Mouse (Mus musculus) telencephalon, adult 2 months (tissue): ENCODE data around the gene Plxna4.
A peak's percentile ranks its signal among the peaks of the same experiment; 100 is the strongest.
"Not testable (repeated sequence)": the region's sequence is repeated elsewhere in the genome, so short reads cannot be mapped to it uniquely, and the experiment has no call there.

Experiments
- DNase-seq: peaks from one replicate; pipeline ENCODE4 v3.0.0-alpha.2; 2011; ENCODE audit warnings: low read depth, low spot score

Gene Plxna4

GRCm38 (mm10) chr6:32540155-32540554, 47.8 kb downstream of the Plxna4 start:
- no peak for DNase-seq

GRCm38 (mm10) chr6:32533962-32534740, 53.8 kb downstream of the Plxna4 start:
- DNase-seq: no peak

- DNase-seq: no peak
Observed at GRCm38 (mm10) chr6:32528081-32528570, 59.9 kb downstream of the Plxna4 start.

- DNase-seq: no peak
Observed at GRCm38 (mm10) chr6:32527518-32527917, 60.5 kb downstream of the Plxna4 start.

- no peak for DNase-seq
Observed at GRCm38 (mm10) chr6:32526762-32527161, 61.2 kb downstream of the Plxna4 start.

- DNase-seq: no peak
Observed at GRCm38 (mm10) chr6:32520097-32520496, 67.9 kb downstream of the Plxna4 start.

- DNase-seq: no peak
Observed at GRCm38 (mm10) chr6:32518617-32519016, 69.4 kb downstream of the Plxna4 start.

GRCm38 (mm10) chr6:32514096-32514495, 73.9 kb downstream of the Plxna4 start:
- DNase-seq: no peak

- no peak for DNase-seq
Observed at GRCm38 (mm10) chr6:32512010-32512409, 76.0 kb downstream of the Plxna4 start.

- DNase-seq: no peak
Observed at GRCm38 (mm10) chr6:32510924-32511323, 77.1 kb downstream of the Plxna4 start.

- DNase-seq: no peak
Observed at GRCm38 (mm10) chr6:32510491-32510890, 77.5 kb downstream of the Plxna4 start.

- no peak for DNase-seq
Observed at GRCm38 (mm10) chr6:32509046-32509445, 78.9 kb downstream of the Plxna4 start.

- DNase-seq: no peak
Observed at GRCm38 (mm10) chr6:32504963-32505362, 83.0 kb downstream of the Plxna4 start.

GRCm38 (mm10) chr6:32501186-32501585, 86.8 kb downstream of the Plxna4 start:
- not testable (repeated sequence) for DNase-seq

GRCm38 (mm10) chr6:32498106-32498505, 89.9 kb downstream of the Plxna4 start:
- no peak for DNase-seq

GRCm38 (mm10) chr6:32496109-32496508, 91.9 kb downstream of the Plxna4 start:
- no peak for DNase-seq

GRCm38 (mm10) chr6:32495532-32495931, 92.5 kb downstream of the Plxna4 start:
- no peak for DNase-seq

GRCm38 (mm10) chr6:32493557-32493956, 94.4 kb downstream of the Plxna4 start:
- DNase-seq: no peak

GRCm38 (mm10) chr6:32487121-32487520, 100.9 kb downstream of the Plxna4 start:
- no peak for DNase-seq

GRCm38 (mm10) chr6:32482469-32482868, 105.5 kb downstream of the Plxna4 start:
- no peak for DNase-seq

- no peak for DNase-seq
Observed at GRCm38 (mm10) chr6:32480741-32481140, 107.3 kb downstream of the Plxna4 start.

- no peak for DNase-seq
Observed at GRCm38 (mm10) chr6:32479765-32480164, 108.2 kb downstream of the Plxna4 start.

GRCm38 (mm10) chr6:32479193-32479758, 108.7 kb downstream of the Plxna4 start:
- peak; percentile 50 for DNase-seq
